Mouse (Mus musculus) gonadal fat pad, adult 2 months (tissue): Measurements from ENCODE around the gene Acsm3. TPM values are rescaled to one million over a fixed set of nuclear protein-coding genes. Genes with fewer than 3 reads are reported as not detected.
"Not testable (repeated sequence)": the region's sequence is repeated elsewhere in the genome, so short reads cannot be mapped to it uniquely, and the experiment has no call there.

Source experiments
- DNase-seq: peaks from one replicate; pipeline ENCODE4 v3.0.0-alpha.2; 2012; ENCODE audit warnings: low read depth
- polyA plus RNA-seq: library from polyadenylated mRNA; depleted of rRNA; stranded (reverse); fragments of >200 nt; gene quantifications from 2 replicates; pipeline ENCODE4 v1.2.3, GENCODE M21; 2012; rRNA removed

Gene Acsm3
- 1.2 and 2.3 TPM in 2 replicates for polyA plus RNA-seq

GRCm38 (mm10) chr7:119760527-119760951 lies at the start of gene Acsm3:
Acsm3 (plus strand) TSS chr7:119760923.
- DNase-seq = no peak

- DNase-seq = no peak
Observed at GRCm38 (mm10) chr7:119714111-119714510, 46.6 kb upstream of the Acsm3 start.

GRCm38 (mm10) chr7:119720253-119720946 lies 40.3 kb upstream of the Acsm3 start, which contains the start of gene Thumpd1:
Thumpd1 (minus strand) TSS chr7:119720798.
- DNase-seq = peak; percentile 34

GRCm38 (mm10) chr7:119720947-119721310 lies 39.8 kb upstream of the Acsm3 start:
- no peak for DNase-seq

- no peak for DNase-seq
Observed at GRCm38 (mm10) chr7:119727621-119728020, 33.1 kb upstream of the Acsm3 start.

GRCm38 (mm10) chr7:119731262-119731661 lies 29.5 kb upstream of the Acsm3 start:
- DNase-seq = not testable (repeated sequence)

GRCm38 (mm10) chr7:119738877-119739276 lies 21.8 kb upstream of the Acsm3 start:
- DNase-seq = no peak

- DNase-seq = not testable (repeated sequence)
Observed at GRCm38 (mm10) chr7:119739798-119740468, 20.8 kb upstream of the Acsm3 start.

- DNase-seq = no peak
Observed at GRCm38 (mm10) chr7:119744321-119744720, 16.4 kb upstream of the Acsm3 start.

- no peak for DNase-seq
Observed at GRCm38 (mm10) chr7:119745869-119746268, 14.9 kb upstream of the Acsm3 start.

GRCm38 (mm10) chr7:119748761-119749160 lies 12.0 kb upstream of the Acsm3 start:
- no peak for DNase-seq

GRCm38 (mm10) chr7:119749942-119750341 lies 10.8 kb upstream of the Acsm3 start:
- no peak for DNase-seq

GRCm38 (mm10) chr7:119753696-119754095 lies 7.0 kb upstream of the Acsm3 start:
- peak; percentile 51 for DNase-seq

- no peak for DNase-seq
Observed at GRCm38 (mm10) chr7:119762166-119762697, 1.5 kb downstream of the Acsm3 start.

GRCm38 (mm10) chr7:119764377-119764776 lies 3.7 kb downstream of the Acsm3 start:
- no peak for DNase-seq

GRCm38 (mm10) chr7:119766996-119767395 lies 6.3 kb downstream of the Acsm3 start:
- no peak for DNase-seq

- no peak for DNase-seq
Observed at GRCm38 (mm10) chr7:119769895-119770294, 9.2 kb downstream of the Acsm3 start.

- DNase-seq = peak; percentile 90
Observed at GRCm38 (mm10) chr7:119783453-119783852, 22.7 kb downstream of the Acsm3 start.

- no peak for DNase-seq
Observed at GRCm38 (mm10) chr7:119784908-119785307, 24.2 kb downstream of the Acsm3 start.

- no peak for DNase-seq
Observed at GRCm38 (mm10) chr7:119789024-119789423, 28.3 kb downstream of the Acsm3 start.

GRCm38 (mm10) chr7:119793586-119794250 lies 33.0 kb downstream of the Acsm3 start, which contains the start of the genes Rexo5 and Eri2:
Rexo5 (plus strand) TSS chr7:119794006.
Eri2 (minus strand) TSS chr7:119794058.
- no peak for DNase-seq

- no peak for DNase-seq
Observed at GRCm38 (mm10) chr7:119794251-119794638, 33.5 kb downstream of the Acsm3 start.
